Mouse (Mus musculus) kidney, postnatal 0 days (tissue): ENCODE results near the gene Slc38a10. TPM values are rescaled to one million over a fixed set of nuclear protein-coding genes. Genes with fewer than 3 reads are reported as not detected.
A peak's percentile ranks its signal among the peaks of the same experiment; 100 is the strongest.

ENCODE experiments used
- ATAC-seq: fragments of 200-750 bp; cut with Nextera tagmentation; replicated peaks from 2 replicates; pipeline ENCODE4 v1.8.0; 2017; ENCODE audit warnings: low read depth, moderate number of reproducible peaks, moderate TSS enrichment, moderate library complexity; ENCODE audit not compliant: low FRiP score
- DNase-seq: peaks from one replicate; pipeline ENCODE4 v3.0.0-alpha.2; 2016; ENCODE audit warnings: low spot score
- H3K27ac ChIP-seq: fragments of 300-500 bp; sonication (generic); 2 replicates; pipeline ENCODE4 v1.5.1; 2014; ENCODE audit warnings: mild to moderate bottlenecking
- H3K27me3 ChIP-seq: fragments of 300-500 bp; sonication (generic); 2 replicates; pipeline ENCODE4 v1.6.1; 2014; ENCODE audit warnings: low read length, mixed read lengths; ENCODE audit not compliant: insufficient read depth
- H3K36me3 ChIP-seq: fragments of 300-500 bp; sonication (generic); 2 replicates; pipeline ENCODE4 v1.6.1; 2014; ENCODE audit warnings: low read length, mixed read lengths; ENCODE audit not compliant: insufficient read depth
- H3K4me1 ChIP-seq: fragments of 300-500 bp; sonication (generic); replicated peaks from 2 replicates; pipeline ENCODE4 v1.6.1; 2014; ENCODE audit warnings: antibody characterized with exemption, low read length, mixed read lengths; ENCODE audit not compliant: insufficient read depth
- H3K4me2 ChIP-seq: fragments of 300-500 bp; sonication (generic); 2 replicates; pipeline ENCODE4 v1.6.1; 2014; ENCODE audit warnings: mild to moderate bottlenecking, low read length, moderate library complexity, mixed read lengths
- H3K4me3 ChIP-seq: fragments of 300-500 bp; sonication (generic); replicated peaks from 2 replicates; pipeline ENCODE4 v1.5.1; 2014; ENCODE audit warnings: low read depth, low read length
- H3K9ac ChIP-seq: fragments of 300-500 bp; sonication (generic); 2 replicates; pipeline ENCODE4 v1.6.1; 2014; ENCODE audit warnings: low read depth, low read length
- H3K9me3 ChIP-seq: fragments of 300-500 bp; sonication (generic); replicated peaks from 2 replicates; pipeline ENCODE4 v1.6.1; 2016; ENCODE audit warnings: low read length, inconsistent platforms, mixed read lengths
- CTCF ChIP-seq: IDR thresholded peaks from 2 replicates; pipeline ENCODE4 v1.5.1; 2016; ENCODE audit warnings: antibody characterized with exemption, low read depth, mild to moderate bottlenecking, moderate library complexity
- WGBS: fragments of 180-500 bp; shearing (Covaris S2); extraction: QIAGEN DNeasy Blood & Tissue Kit; methylation state at CpG from one replicate; pipeline ENCODE4 v1.1.7; 2014; 5-methylcytosine and 5-hydroxymethylcytosine counted together
- polyA plus RNA-seq: library from polyadenylated mRNA; unstranded; fragments of >200 nt; fragmentation: Nextera tagmentation; extraction: Ambion mirVana; gene quantifications from 2 replicates; pipeline ENCODE4 v1.2.1, GENCODE M21; 2015

The Slc38a10 gene
- polyA plus RNA-seq, 1 experiment from 2014 or later: 94.0 TPM

DNA sequence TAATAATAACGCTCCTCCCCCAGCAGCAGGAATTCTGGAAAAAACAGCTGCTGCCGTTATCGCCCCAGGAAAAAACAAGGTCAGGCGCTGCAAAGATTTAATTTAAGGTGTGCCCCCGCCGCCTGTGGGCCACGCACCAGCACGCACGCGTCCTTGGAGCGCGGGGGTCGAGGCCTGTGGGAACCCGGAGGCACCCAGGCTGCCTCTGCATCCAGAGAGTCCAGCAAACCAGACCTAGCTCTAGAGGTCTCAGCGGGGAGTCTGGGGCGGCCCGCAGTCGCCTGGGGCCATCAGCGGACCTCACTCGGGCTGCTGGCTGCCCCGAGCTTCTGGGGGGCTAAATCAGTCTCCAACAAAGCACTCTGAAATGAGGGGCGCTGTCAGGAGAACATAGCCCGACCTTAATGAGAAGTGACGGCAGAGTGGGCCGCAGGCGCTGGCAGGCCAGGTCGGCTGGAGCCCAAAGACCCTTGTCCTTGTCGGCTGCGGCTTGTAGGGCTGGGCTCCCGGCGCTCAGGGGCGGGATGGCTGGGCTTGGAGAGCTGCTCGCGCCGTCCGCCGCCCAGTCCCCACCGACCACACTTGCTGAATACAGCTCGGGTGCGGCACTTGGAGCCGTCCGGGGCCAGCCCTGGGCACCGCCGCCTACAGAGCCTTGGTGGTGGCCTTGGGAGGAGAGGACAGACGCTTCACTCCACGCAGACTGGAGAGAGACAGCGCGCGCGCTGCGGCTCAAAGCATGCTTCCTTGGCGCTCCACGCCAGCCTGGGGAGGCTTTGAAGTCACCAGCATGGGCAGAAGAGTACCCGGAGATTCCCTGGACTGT, 34.4 kb upstream of the Slc38a10 start:
- H3K9ac ChIP-seq: peak overlapping the region; percentile 85
- ATAC-seq (no peak), DNase-seq (peak; percentile 76)
- 3% methylated on average over 54 of the region's 54 CpGs for WGBS
- H3K36me3 ChIP-seq: no peaks in the 10 kb centered on the region
- peaks cover 43% of the 10 kb centered on the region for H3K4me1 ChIP-seq
- no peaks in the 10 kb centered on the region for H3K27me3 ChIP-seq
- H3K4me3 ChIP-seq: peak overlapping the region; percentile 79
- H3K4me2 ChIP-seq: peak overlapping the region; percentile 70
- H3K9me3 ChIP-seq: no peaks in the 10 kb centered on the region
- H3K27ac ChIP-seq: peak overlapping the region; percentile 98
- no peak for TF ChIP-seq CTCF

GRCm38 (mm10) chr11:120184371-120185315, 33.5 kb upstream of the Slc38a10 start:
- DNase-seq: peak; percentile 82
- Histone ChIP-seq H3K27me3 (no peaks in the 10 kb centered on the region), H3K4me1 (peaks cover 38% of the 10 kb centered on the region), H3K9ac (peak overlapping the region; percentile 85; the same call in 1 of the 2 replicates), H3K36me3 (no peaks in the 10 kb centered on the region), H3K9me3 (no peaks in the 10 kb centered on the region), H3K4me2 (peak overlapping the region; percentile 70), H3K27ac (peak overlapping the region; percentile 98), H3K4me3 (peak overlapping the region; percentile 79)
- WGBS: 8% methylated on average over 16 of the region's 16 CpGs
- ATAC-seq: peak; percentile 67
- TF ChIP-seq CTCF: peak; percentile 12; the same call in 1 of the 2 replicates

GRCm38 (mm10) chr11:120183708-120184107, 32.6 kb upstream of the Slc38a10 start:
- H3K27ac ChIP-seq: peak overlapping the region; percentile 98
- no peak overlapping the region for H3K4me2 ChIP-seq
- 50% methylated on average over 11 of the region's 11 CpGs for WGBS
- no peaks in the 10 kb centered on the region for H3K9me3 ChIP-seq
- no peak for ATAC-seq
- H3K9ac ChIP-seq: 0 out of 2 replicates have a peak overlapping the region, but pooled peaks have one; percentile 28
- no peak for TF ChIP-seq CTCF
- no peak for DNase-seq
- H3K4me3 ChIP-seq: no peak overlapping the region
- H3K4me1 ChIP-seq: peaks cover 38% of the 10 kb centered on the region
- no peaks in the 10 kb centered on the region for H3K36me3 ChIP-seq
- no peaks in the 10 kb centered on the region for H3K27me3 ChIP-seq

GRCm38 (mm10) chr11:120183180-120183579, 32.0 kb upstream of the Slc38a10 start:
- H3K9me3 ChIP-seq: no peaks in the 10 kb centered on the region
- peaks cover 38% of the 10 kb centered on the region for H3K4me1 ChIP-seq
- 0 out of 2 replicates have a peak overlapping the region, but pooled peaks have one; percentile 28 for H3K9ac ChIP-seq
- no peaks in the 10 kb centered on the region for H3K36me3 ChIP-seq
- DNase-seq (no peak), ATAC-seq (no peak)
- WGBS: 50% methylated on average over 1 of the region's 1 CpGs
- no peak for TF ChIP-seq CTCF
- H3K4me2 ChIP-seq: no peak overlapping the region
- H3K27ac ChIP-seq: peak overlapping the region; percentile 98
- H3K27me3 ChIP-seq: no peaks in the 10 kb centered on the region
- H3K4me3 ChIP-seq: no peak overlapping the region

GRCm38 (mm10) chr11:120182396-120183030, 31.4 kb upstream of the Slc38a10 start:
- no peak for TF ChIP-seq CTCF
- H3K4me2 ChIP-seq: no peak overlapping the region
- no peaks in the 10 kb centered on the region for H3K9me3 ChIP-seq
- no peak overlapping the region for H3K4me3 ChIP-seq
- DNase-seq (no peak), ATAC-seq (no peak)
- H3K36me3 ChIP-seq: no peaks in the 10 kb centered on the region
- 34% methylated on average over 3 of the region's 3 CpGs for WGBS
- H3K4me1 ChIP-seq: peaks cover 38% of the 10 kb centered on the region
- H3K27me3 ChIP-seq: no peaks in the 10 kb centered on the region
- H3K9ac ChIP-seq: 0 out of 2 replicates have a peak overlapping the region, but pooled peaks have one; percentile 23
- H3K27ac ChIP-seq: peak overlapping the region; percentile 20; the same call in 1 of the 2 replicates
